Mouse (Mus musculus): Measurements from ENCODE around the gene Pkp2.
"Not testable (repeated sequence)": the region's sequence is repeated elsewhere in the genome, so short reads cannot be mapped to it uniquely, and the experiment has no call there.

The Pkp2 gene

GRCm38 (mm10) chr16:16213079-16213760 is at the start of gene Pkp2:
TSS of gene Pkp2 (plus strand) at chr16:16213318.
- peak; percentile 89 to 95 for DNase-seq

GRCm38 (mm10) chr16:16197374-16197773 is 15.7 kb upstream of the Pkp2 start:
- DNase-seq: no peak

GRCm38 (mm10) chr16:16201991-16202390 is 11.1 kb upstream of the Pkp2 start:
- peak; percentile 52 to 56 for DNase-seq

GRCm38 (mm10) chr16:16204648-16205047 is 8.5 kb upstream of the Pkp2 start:
- DNase-seq: no peak

GRCm38 (mm10) chr16:16212723-16213078 is 417 bp upstream of the Pkp2 start:
- DNase-seq: no peak

GRCm38 (mm10) chr16:16213761-16214305 is 715 bp downstream of the Pkp2 start:
- DNase-seq: peak; percentile 44 to 71

- peak in 1 of 2 experiments; percentile 7 for DNase-seq
These were observed 2.7 kb downstream of the Pkp2 start for GRCm38 (mm10) chr16:16215645-16216387.

GRCm38 (mm10) chr16:16216934-16217333 is 3.8 kb downstream of the Pkp2 start:
- DNase-seq: no peak

- DNase-seq: no peak
These were observed 6.7 kb downstream of the Pkp2 start for GRCm38 (mm10) chr16:16219835-16220234.

- DNase-seq: no peak
These were observed 9.5 kb downstream of the Pkp2 start for GRCm38 (mm10) chr16:16222651-16223050.

- DNase-seq: peak; percentile 57 to 64
These were observed 11.4 kb downstream of the Pkp2 start for GRCm38 (mm10) chr16:16224506-16224924.

- no peak for DNase-seq
These were observed 12.7 kb downstream of the Pkp2 start for GRCm38 (mm10) chr16:16225828-16226227.

- no peak for DNase-seq
These were observed 17.3 kb downstream of the Pkp2 start for GRCm38 (mm10) chr16:16230439-16230838.

GRCm38 (mm10) chr16:16233919-16234318 is 20.8 kb downstream of the Pkp2 start:
- DNase-seq: no peak

- DNase-seq: not testable (repeated sequence)
These were observed 23.6 kb downstream of the Pkp2 start for GRCm38 (mm10) chr16:16236681-16237080.

- DNase-seq: no peak
These were observed 25.2 kb downstream of the Pkp2 start for GRCm38 (mm10) chr16:16238356-16238755.

GRCm38 (mm10) chr16:16244711-16245110 is 31.6 kb downstream of the Pkp2 start:
- no peak for DNase-seq

GRCm38 (mm10) chr16:16250470-16250869 is 37.4 kb downstream of the Pkp2 start:
- no peak for DNase-seq

GRCm38 (mm10) chr16:16253326-16254074 is 40.4 kb downstream of the Pkp2 start:
- no peak for DNase-seq

GRCm38 (mm10) chr16:16255217-16255616 is 42.1 kb downstream of the Pkp2 start:
- DNase-seq: no peak

- no peak for DNase-seq
These were observed 42.8 kb downstream of the Pkp2 start for GRCm38 (mm10) chr16:16255874-16256273.

- no peak for DNase-seq
These were observed 43.6 kb downstream of the Pkp2 start for GRCm38 (mm10) chr16:16256672-16257071.

- DNase-seq: no peak
These were observed 47.8 kb downstream of the Pkp2 start for GRCm38 (mm10) chr16:16260882-16261281.

Measured in kidney, postnatal 25 days (tissue).